In the genomic region with DNA sequence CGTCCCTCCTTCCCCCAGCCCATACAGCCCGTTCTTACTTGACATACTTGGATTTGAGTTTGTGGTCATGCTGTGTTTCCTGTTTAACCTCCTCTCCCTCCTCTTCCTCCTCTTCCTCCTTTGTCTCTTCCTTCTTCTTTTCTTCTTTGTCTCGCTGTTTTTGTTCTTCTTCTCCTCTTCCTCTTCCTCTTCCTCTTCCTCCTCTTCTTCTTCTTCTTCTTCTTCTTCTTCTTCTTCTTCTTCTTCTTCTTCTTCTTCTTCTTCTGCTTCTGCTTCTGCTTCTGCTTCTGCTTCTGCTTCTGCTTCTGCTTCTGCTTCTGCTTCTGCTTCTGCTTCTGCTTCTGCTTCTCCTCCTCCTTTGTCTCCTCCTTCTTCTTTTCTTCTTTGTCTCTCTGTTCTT, we compare ENCODE assay signal across 28 mouse cellular contexts. TPM values are rescaled to one million over a fixed set of nuclear protein-coding genes. Genes with fewer than 3 reads are reported as not detected.
"Had no signal": no experiment of that assay in that cellular context is flagged by ENCODE, and none has a peak within 500 bp of the region (broad histone marks: within the 10 kb centered on the region; RNA-seq: fewer than 3 reads in every experiment).

A gene (minus strand): TSS at position 101 of the 400 bp plus-strand sequence.

RNA-seq across cellular contexts. Expression of the gene that starts here (rescaled TPM):
- total RNA-seq: common myeloid progenitor, adult 5-6 weeks; forebrain, postnatal 0 days; gastrocnemius, adult 18-20 months; gastrocnemius, adult 8-10 months; gastrocnemius, postnatal 10 days; gastrocnemius, postnatal 14 days; gastrocnemius, postnatal 25 days; gastrocnemius, postnatal 36 days; gastrocnemius, postnatal 4 days; heart, adult 18-20 months; heart, adult 8-10 months had no signal
- polyA plus RNA-seq: cortical plate, adult 2 months; embryonic facial prominence, embryonic 10.5 days; embryonic facial prominence, embryonic 11.5 days; embryonic facial prominence, embryonic 12.5 days; embryonic facial prominence, embryonic 13.5 days; embryonic facial prominence, embryonic 14.5 days; erythroblast, embryonic 14.5 days; forebrain, embryonic 10.5 days; forebrain, embryonic 11.5 days; forebrain, embryonic 12.5 days; forebrain, embryonic 13.5 days; forebrain, embryonic 14.5 days; forebrain, embryonic 15.5 days; forebrain, embryonic 16.5 days; forebrain, postnatal 0 days; gonadal fat pad, adult 2 months; heart, embryonic 10.5 days; heart, embryonic 11.5 days had no signal
